In genomic region chr5:32657386-32657785, GRCm38 (mm10) we compare ENCODE assay signal across 12 mouse cellular contexts. TPM values are rescaled to one million over a fixed set of nuclear protein-coding genes. Genes with fewer than 3 reads are reported as not detected.
DNase-seq lines count a peak whose midpoint lies in the region; ATAC-seq lines count a peak whose summit lies in the region.
"Had no signal": no experiment of that assay in that cellular context is flagged by ENCODE, and none has a peak within 500 bp of the region (broad histone marks: within the 10 kb centered on the region; RNA-seq: fewer than 3 reads in every experiment).

No protein-coding gene starts in this region.

- no peak overlapping the region for H3K4me2 ChIP-seq in hindbrain, embryonic 14.5 days (replicated peaks)

- no peaks in the 10 kb centered on the region for H3K27me3 ChIP-seq in hindbrain, embryonic 14.5 days (ENCODE audit: control insufficient read depth, insufficient read depth, low read length)
- no peaks in the 10 kb centered on the region for H3K27me3 ChIP-seq in hindbrain, embryonic 10.5 days (ENCODE audit: insufficient read depth, poor library complexity, severe bottlenecking)

- H3K36me3 ChIP-seq in hindbrain, embryonic 14.5 days (replicated peaks; ENCODE audit: control insufficient read depth, insufficient read depth), result peaks cover 23% of the 10 kb centered on the region
- peaks cover 30% of the 10 kb centered on the region for H3K36me3 ChIP-seq in hindbrain, embryonic 10.5 days

- peak; percentile 61 for DNase-seq in hindbrain, embryonic 14.5 days (ENCODE audit: low spot score)
- no peak for DNase-seq in hindbrain, embryonic 10.5 days (ENCODE audit: low spot score)
- DNase-seq in thymus, postnatal 0 days (ENCODE audit: low spot score), result peak; percentile 17
- DNase-seq in thymus, postnatal 4 days, result no peak
- peak; percentile 1 for DNase-seq in c-Kit-positive CD71-positive TER-119-negative erythroid progenitor cells, embryonic 14.5 days (ENCODE audit: low read depth)
- no peak for DNase-seq in kidney, postnatal 36 days
- DNase-seq in adrenal gland, adult 18-20 months (ENCODE audit: low spot score in 2 of 2), result no peak
- DNase-seq: adrenal gland, adult 2 months; right cerebral cortex, adult 18-20 months; thymus, postnatal 14 days had no signal

- no peak overlapping the region for H3K4me3 ChIP-seq in hindbrain, embryonic 14.5 days (replicated peaks; ENCODE audit: low read length)
- no peak overlapping the region for H3K4me3 ChIP-seq in hindbrain, embryonic 10.5 days

- no peaks in the 10 kb centered on the region for H3K4me1 ChIP-seq in hindbrain, embryonic 14.5 days (replicated peaks; ENCODE audit: control insufficient read depth, insufficient read depth, low read length)
- H3K4me1 ChIP-seq in hindbrain, embryonic 10.5 days (replicated peaks), result no peaks in the 10 kb centered on the region

- no peaks in the 10 kb centered on the region for H3K9me3 ChIP-seq in hindbrain, embryonic 14.5 days (ENCODE audit: control insufficient read depth, low read length)
- no peaks in the 10 kb centered on the region for H3K9me3 ChIP-seq in hindbrain, embryonic 10.5 days

- no peak overlapping the region for H3K27ac ChIP-seq in hindbrain, embryonic 14.5 days
- H3K27ac ChIP-seq in hindbrain, embryonic 10.5 days, result no peak overlapping the region

- no peak overlapping the region for H3K9ac ChIP-seq in hindbrain, embryonic 14.5 days

- WGBS in hindbrain, embryonic 14.5 days, result 58% methylated on average over 1 of the region's 1 CpGs
- WGBS in hindbrain, embryonic 10.5 days, result 65% methylated on average over 1 of the region's 1 CpGs

- no peak for ATAC-seq in hindbrain, embryonic 14.5 days (ENCODE audit: low FRiP score)
- ATAC-seq in activated CD4-positive, CD25-positive, alpha-beta regulatory T cell, adult 4 months, result no peak
- ATAC-seq: inflammation-experienced regulatory T-cells, adult 6 months had no signal

RNA-seq across cellular contexts. Expression of gene Yes1, which starts 46.4 kb away (rescaled TPM):
- polyA plus RNA-seq in hindbrain, embryonic 14.5 days (2014; fragmentation: Nextera tagmentation; extraction: Ambion mirVana), result 25.0 and 27.2 TPM in 2 replicates
- polyA plus RNA-seq in hindbrain, embryonic 10.5 days (2016; fragmentation: Nextera tagmentation; extraction: Ambion mirVana), result 23.8 and 29.1 TPM in 2 replicates
- polyA plus RNA-seq in thymus, postnatal 0 days (2015; fragmentation: Nextera tagmentation; extraction: Ambion mirVana), result 6.0 and 6.5 TPM in 2 replicates
- under 1 TPM; 0.65 to 0.91 TPM for polyA plus RNA-seq in activated CD4-positive, CD25-positive, alpha-beta regulatory T cell, adult 4 months (2017; shearing (Covaris generic))
- total RNA-seq in adrenal gland, adult 18-20 months (2021), result 10 to 100 TPM; 32.7 to 44.0 TPM

Comparison
In these comparisons a context has a peak if more than half of its experiments do, and no peak if none do; other contexts are left out.
1. DNase-seq: peak in hindbrain, embryonic 14.5 days (single experiment), thymus, postnatal 0 days (single experiment) and c-Kit-positive CD71-positive TER-119-negative erythroid progenitor cells, embryonic 14.5 days (single experiment); none in hindbrain, embryonic 10.5 days (single experiment), thymus, postnatal 4 days (single experiment), kidney, postnatal 36 days (0 of 2) and adrenal gland, adult 18-20 months (0 of 2).